ENCODE assay signal across 7 mouse cellular contexts in genomic region chr5:142368122-142368521, GRCm38 (mm10). TPM values are rescaled to one million over a fixed set of nuclear protein-coding genes. Genes with fewer than 3 reads are reported as not detected.
A peak's percentile ranks its signal among the peaks of the same experiment; 100 is the strongest.
DNase-seq lines count a peak whose midpoint lies in the region; ATAC-seq and TF ChIP-seq lines count a peak whose summit lies in the region.

No protein-coding gene starts in this region.

- no peak for ATAC-seq in lung, embryonic 15.5 days (ENCODE audit: borderline replicate concordance, extremely low read depth, low FRiP score, low TSS enrichment)
- ATAC-seq in limb, embryonic 11.5 days (ENCODE audit: insufficient number of reproducible peaks, low FRiP score, low TSS enrichment, low read depth): no peak
- ATAC-seq in stomach, embryonic 14.5 days (ENCODE audit: insufficient number of reproducible peaks, insufficient read depth, low FRiP score, low read depth): no peak

- H3K9me3 ChIP-seq in lung, embryonic 15.5 days: no peaks in the 10 kb centered on the region
- H3K9me3 ChIP-seq in limb, embryonic 11.5 days (ENCODE audit: control insufficient read depth, low read length): no peaks in the 10 kb centered on the region
- H3K9me3 ChIP-seq in stomach, embryonic 14.5 days (ENCODE audit: control insufficient read depth, low read depth, low read length): no peaks in the 10 kb centered on the region

- H3K4me1 ChIP-seq in lung, embryonic 15.5 days: peaks cover 31% of the 10 kb centered on the region
- peaks cover 10% of the 10 kb centered on the region for H3K4me1 ChIP-seq in embryonic fibroblast, embryonic 13.5 days (ENCODE audit: control insufficient read depth, insufficient read depth, low read length)
- peaks cover 10% of the 10 kb centered on the region; the same call in 1 of the 2 replicates for H3K4me1 ChIP-seq in limb, embryonic 11.5 days (ENCODE audit: control insufficient read depth, insufficient read depth, low read length)
- peaks cover 12% of the 10 kb centered on the region; the same call in 1 of the 2 replicates for H3K4me1 ChIP-seq in stomach, embryonic 14.5 days (ENCODE audit: control insufficient read depth, insufficient read depth, low read length)

- TF ChIP-seq CTCF in embryonic fibroblast, embryonic 13.5 days (IDR thresholded peaks at IDR 0.05; ENCODE audit: borderline replicate concordance, insufficient read depth, low read length): no peak

- DNase-seq in lung, postnatal 10 days: no peak
- no peak for DNase-seq in limb, embryonic 11.5 days (ENCODE audit: low spot score)
- DNase-seq in thymus, postnatal 36 days: no peak
- no peak for DNase-seq in c-Kit-positive CD71-positive TER-119-positive erythroid progenitor cells, embryonic 14.5 days (ENCODE audit: low spot score)

- no peaks in the 10 kb centered on the region for H3K27me3 ChIP-seq in lung, embryonic 15.5 days
- H3K27me3 ChIP-seq in limb, embryonic 11.5 days (ENCODE audit: control insufficient read depth, insufficient read depth, low read length): no peaks in the 10 kb centered on the region
- no peaks in the 10 kb centered on the region for H3K27me3 ChIP-seq in stomach, embryonic 14.5 days (ENCODE audit: control insufficient read depth, insufficient read depth, low read length)

- H3K4me2 ChIP-seq in lung, embryonic 15.5 days: peak overlapping the region; percentile 77
- peak overlapping the region; percentile 44 for H3K4me2 ChIP-seq in limb, embryonic 11.5 days (ENCODE audit: low read depth, severe bottlenecking)
- peak overlapping the region; percentile 77 for H3K4me2 ChIP-seq in stomach, embryonic 14.5 days (replicated peaks; ENCODE audit: low read depth, low read length)

- peak overlapping the region; percentile 68 for H3K27ac ChIP-seq in lung, embryonic 15.5 days
- peak overlapping the region; percentile 55 for H3K27ac ChIP-seq in embryonic fibroblast, embryonic 13.5 days (ENCODE audit: insufficient read depth, low read length)
- H3K27ac ChIP-seq in limb, embryonic 11.5 days (replicated peaks; ENCODE audit: low read depth, low read length): peak overlapping the region; percentile 64; the same call in 1 of the 2 replicates
- peak overlapping the region; percentile 78 for H3K27ac ChIP-seq in stomach, embryonic 14.5 days (ENCODE audit: low read length)

- H3K4me3 ChIP-seq in lung, embryonic 15.5 days: peak overlapping the region; percentile 65
- peak overlapping the region; percentile 53 for H3K4me3 ChIP-seq in embryonic fibroblast, embryonic 13.5 days (ENCODE audit: insufficient read depth, low read length)
- H3K4me3 ChIP-seq in limb, embryonic 11.5 days (ENCODE audit: low read depth, low read length): peak overlapping the region; percentile 61
- peak overlapping the region; percentile 56 for H3K4me3 ChIP-seq in stomach, embryonic 14.5 days (ENCODE audit: low read depth, low read length)

- H3K36me3 ChIP-seq in lung, embryonic 15.5 days: no peaks in the 10 kb centered on the region
- H3K36me3 ChIP-seq in limb, embryonic 11.5 days (ENCODE audit: control insufficient read depth, insufficient read depth, low read length): no peaks in the 10 kb centered on the region
- H3K36me3 ChIP-seq in stomach, embryonic 14.5 days (ENCODE audit: control insufficient read depth, insufficient read depth, low read length): no peaks in the 10 kb centered on the region; the same call in 1 of the 2 replicates

- no peak for TF ChIP-seq POLR2A in embryonic fibroblast, embryonic 13.5 days (IDR thresholded peaks at IDR 0.05; ENCODE audit: low read depth, low read length)

- peak overlapping the region; percentile 63 for H3K9ac ChIP-seq in lung, embryonic 15.5 days
- peak overlapping the region; percentile 79 for H3K9ac ChIP-seq in limb, embryonic 11.5 days (ENCODE audit: low read length)
- peak overlapping the region; percentile 36; the same call in 1 of the 2 replicates for H3K9ac ChIP-seq in stomach, embryonic 14.5 days (replicated peaks; ENCODE audit: low read depth, low read length)

- WGBS in lung, embryonic 15.5 days: 39% methylated on average over 5 of the region's 5 CpGs
- 62% methylated on average over 5 of the region's 5 CpGs for WGBS in limb, embryonic 11.5 days
- WGBS in stomach, embryonic 14.5 days: 54% methylated on average over 5 of the region's 5 CpGs

RNA-seq across cellular contexts. Expression of gene Foxk1, which starts 33.2 kb away (rescaled TPM):
- 4.0 and 5.7 TPM in 2 replicates for polyA plus RNA-seq in lung, embryonic 15.5 days (2015; fragmentation: Nextera tagmentation; extraction: Ambion mirVana)
- 34.1 and 38.3 TPM in 2 replicates for polyA plus RNA-seq in embryonic fibroblast, embryonic 13.5 days (2011; ENCODE audit: insufficient read length, low read depth, missing spikeins)
- polyA plus RNA-seq in limb, embryonic 11.5 days (2014; fragmentation: Nextera tagmentation; extraction: Ambion mirVana): 3.3 and 4.7 TPM in 2 replicates
- polyA plus RNA-seq in stomach, embryonic 14.5 days (2014; fragmentation: Nextera tagmentation; extraction: Ambion mirVana): 3.9 and 4.1 TPM in 2 replicates
